Mouse (Mus musculus): ENCODE data around the gene Zfp606. TPM values are rescaled to one million over a fixed set of nuclear protein-coding genes. Genes with fewer than 3 reads are reported as not detected.

Zfp606 gene
- polyA plus RNA-seq (2016; fragmentation: Nextera tagmentation; extraction: Ambion mirVana) = 32.5 and 33.3 TPM in 2 replicates

DNA sequence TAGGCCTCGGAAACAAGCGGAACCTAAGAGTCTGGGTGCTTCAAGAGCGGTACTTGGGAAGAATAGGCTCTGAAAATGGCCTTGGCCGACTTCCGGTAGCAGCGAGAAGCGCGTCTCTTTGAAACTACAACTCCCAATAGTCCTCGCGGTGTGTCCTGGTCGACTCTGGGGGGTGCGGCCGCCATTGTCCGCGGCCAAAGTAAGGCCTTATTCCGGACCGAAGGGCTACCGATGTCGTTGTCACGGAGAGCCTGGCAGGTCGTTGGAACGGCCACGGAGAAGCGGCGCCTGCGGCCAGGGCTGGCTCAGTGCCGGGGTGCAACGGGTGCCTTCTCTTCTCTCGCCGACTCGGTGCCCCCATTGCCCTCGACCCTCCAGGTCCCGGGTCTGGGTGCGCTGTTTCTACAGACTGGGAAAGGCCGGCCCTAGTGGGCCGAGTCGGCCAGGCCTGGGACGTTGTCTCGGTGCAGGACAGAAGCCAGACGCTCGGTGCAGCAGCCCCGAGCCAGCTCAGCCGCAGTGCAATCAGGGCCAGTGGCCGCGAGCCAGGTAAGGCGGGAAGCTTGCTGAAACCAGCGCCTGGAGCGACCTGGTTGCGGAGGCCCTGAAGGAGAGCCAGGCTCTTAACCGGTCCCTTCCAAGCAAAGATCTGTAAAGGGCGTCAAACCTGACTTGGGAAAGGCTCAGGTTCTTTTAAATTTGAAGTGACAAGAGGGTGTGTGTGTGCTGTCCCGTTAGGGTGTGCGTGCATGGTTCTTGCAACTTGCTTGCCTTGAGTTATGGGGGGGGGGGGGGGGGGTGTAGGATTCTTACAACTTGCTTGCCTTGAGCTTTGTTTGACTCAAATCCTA, at the start of gene Zfp606:
Zfp606 (plus strand) TSS at position 136 of the 851 bp plus-strand sequence.
- WGBS = under 1% methylated on average over 53 of the region's 53 CpGs
- peaks cover 35% of the 10 kb centered on the region for H3K9me3 ChIP-seq
- H3K36me3 ChIP-seq (replicated peaks) = peaks cover 39% of the 10 kb centered on the region
- H3K27me3 ChIP-seq (ENCODE audit: poor library complexity, severe bottlenecking) = no peaks in the 10 kb centered on the region
- peak within 1 kb of the TSS; percentile 90 for H3K4me3 ChIP-seq
- no peaks in the 10 kb centered on the region for H3K4me1 ChIP-seq
- DNase-seq (ENCODE audit: extremely low spot score, low spot score) = peak; percentile 84
- H3K27ac ChIP-seq = peak within 1 kb of the TSS; percentile 93

GRCm38 (mm10) chr7:12479009-12479346, 885 bp downstream of the Zfp606 start:
- Histone ChIP-seq H3K4me1 (no peaks in the 10 kb centered on the region), H3K9me3 (peaks cover 39% of the 10 kb centered on the region), H3K4me3 (peak overlapping the region; percentile 90), H3K36me3 (replicated peaks) (peaks cover 45% of the 10 kb centered on the region), H3K27ac (peak overlapping the region; percentile 93), H3K27me3 (ENCODE audit: poor library complexity, severe bottlenecking) (no peaks in the 10 kb centered on the region)
- DNase-seq (ENCODE audit: extremely low spot score, low spot score) = no peak
- WGBS = under 1% methylated on average over 8 of the region's 8 CpGs

DNA sequence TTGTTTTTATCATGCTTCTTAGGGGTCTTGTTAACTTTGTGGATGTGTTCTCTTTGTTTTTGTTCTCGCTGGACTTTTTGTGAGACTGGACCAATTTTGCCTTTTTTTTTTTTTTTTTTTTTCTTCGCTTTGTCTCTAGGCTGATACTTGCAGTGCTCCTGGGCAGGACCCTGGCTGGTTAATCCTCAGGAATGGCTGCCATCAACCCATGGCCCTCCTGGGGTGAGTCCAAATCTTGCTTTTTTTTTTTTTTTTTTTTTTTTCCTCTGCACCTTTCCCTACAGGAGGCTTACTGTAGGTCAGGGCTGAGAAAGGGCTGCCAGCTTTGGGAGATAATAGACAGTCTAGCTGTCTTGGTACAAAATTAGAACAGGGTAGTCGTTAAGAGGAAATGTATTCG, 1.4 kb downstream of the Zfp606 start:
- Histone ChIP-seq H3K27ac (peak overlapping the region; percentile 93), H3K36me3 (replicated peaks) (peaks cover 51% of the 10 kb centered on the region), H3K9me3 (peaks cover 44% of the 10 kb centered on the region), H3K4me1 (no peaks in the 10 kb centered on the region), H3K27me3 (ENCODE audit: poor library complexity, severe bottlenecking) (no peaks in the 10 kb centered on the region), H3K4me3 (peak overlapping the region; percentile 90)
- no peak for DNase-seq (ENCODE audit: extremely low spot score, low spot score)
- WGBS = 70% methylated on average over 4 of the region's 4 CpGs

DNA sequence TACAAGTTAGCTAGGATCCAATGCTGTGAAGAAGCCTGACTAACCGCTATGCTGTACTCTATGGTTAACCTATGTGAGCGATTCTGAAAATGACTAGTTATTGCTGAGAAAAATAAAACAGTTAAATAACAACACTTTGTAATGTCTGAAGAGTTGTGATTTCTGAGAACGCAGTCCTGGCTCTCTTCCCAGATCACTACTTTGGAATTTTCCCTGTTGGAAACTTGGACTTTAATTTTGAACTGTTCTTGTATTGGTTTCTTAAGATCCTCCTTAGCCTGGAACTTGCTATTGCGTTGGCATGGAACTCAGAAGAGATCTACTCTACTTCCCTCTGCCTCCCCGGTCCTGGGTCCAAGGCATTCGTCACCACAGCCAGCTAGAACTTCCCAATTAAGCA, 5.7 kb downstream of the Zfp606 start:
- WGBS = 96% methylated on average over 6 of the region's 6 CpGs
- H3K27me3 ChIP-seq (ENCODE audit: poor library complexity, severe bottlenecking) = no peaks in the 10 kb centered on the region
- H3K4me3 ChIP-seq = no peak overlapping the region
- no peak overlapping the region for H3K27ac ChIP-seq
- peaks cover 82% of the 10 kb centered on the region for H3K9me3 ChIP-seq
- H3K4me1 ChIP-seq = no peaks in the 10 kb centered on the region
- H3K36me3 ChIP-seq (replicated peaks) = peaks cover 93% of the 10 kb centered on the region
- DNase-seq (ENCODE audit: extremely low spot score, low spot score) = no peak

GRCm38 (mm10) chr7:12485956-12486355, 7.9 kb downstream of the Zfp606 start:
- WGBS = 89% methylated on average over 1 of the region's 1 CpGs
- H3K9me3 ChIP-seq = peaks cover 91% of the 10 kb centered on the region
- no peak overlapping the region for H3K4me3 ChIP-seq
- H3K27ac ChIP-seq = no peak overlapping the region
- H3K4me1 ChIP-seq = no peaks in the 10 kb centered on the region
- peaks cover 100% of the 10 kb centered on the region for H3K36me3 ChIP-seq (replicated peaks)
- no peak for DNase-seq (ENCODE audit: extremely low spot score, low spot score)
- no peaks in the 10 kb centered on the region for H3K27me3 ChIP-seq (ENCODE audit: poor library complexity, severe bottlenecking)

DNA sequence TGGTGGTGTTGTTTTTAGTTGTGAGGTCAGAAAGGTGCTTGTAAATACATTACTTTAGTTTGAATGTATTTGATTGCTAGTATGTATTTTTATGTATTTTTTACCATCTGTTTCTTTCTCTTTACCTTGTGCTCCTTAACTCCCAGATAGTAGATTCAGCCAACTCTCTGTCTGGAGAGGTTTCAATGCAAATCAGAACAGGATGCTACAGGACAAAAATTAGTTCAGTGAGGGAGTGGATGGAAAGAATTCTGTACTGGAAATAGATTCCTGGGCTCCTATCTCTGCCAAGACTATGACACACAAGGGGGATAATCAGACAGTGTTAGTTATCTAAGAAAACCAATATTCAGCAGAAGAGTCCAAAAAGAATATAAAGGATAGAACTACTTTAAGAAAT, 8.6 kb downstream of the Zfp606 start:
- no peak overlapping the region for H3K27ac ChIP-seq
- peaks cover 91% of the 10 kb centered on the region for H3K9me3 ChIP-seq
- H3K27me3 ChIP-seq (ENCODE audit: poor library complexity, severe bottlenecking) = no peaks in the 10 kb centered on the region

DNA sequence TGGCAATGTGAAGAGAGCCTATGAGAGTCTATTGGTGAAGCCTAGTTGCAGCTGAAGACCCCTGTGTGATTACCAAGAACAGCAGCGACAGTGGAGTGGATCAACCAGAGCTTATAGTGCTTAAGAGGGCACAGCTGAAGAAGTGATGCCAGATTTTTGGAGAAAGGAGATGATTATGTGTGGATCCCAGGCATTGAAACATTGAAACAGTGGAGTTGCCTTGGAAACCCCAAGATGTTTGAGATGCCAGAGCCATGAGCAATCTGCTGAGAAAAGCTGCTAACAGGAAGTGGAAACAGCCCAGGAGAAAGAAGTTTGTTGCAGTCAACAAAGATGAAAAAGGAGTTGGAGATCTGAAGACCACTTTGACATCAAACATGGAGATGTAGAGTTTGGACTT, 32.8 kb downstream of the Zfp606 start:
- no peaks in the 10 kb centered on the region for H3K4me1 ChIP-seq
- H3K9me3 ChIP-seq = peaks cover 56% of the 10 kb centered on the region
- no peak for DNase-seq (ENCODE audit: extremely low spot score, low spot score)
- H3K4me3 ChIP-seq = no peak overlapping the region
- H3K27ac ChIP-seq = no peak overlapping the region
- no peaks in the 10 kb centered on the region for H3K27me3 ChIP-seq (ENCODE audit: poor library complexity, severe bottlenecking)
- no peaks in the 10 kb centered on the region for H3K36me3 ChIP-seq (replicated peaks)
- 67% methylated on average over 1 of the region's 1 CpGs for WGBS

More for the DNA sequence above, 8.6 kb downstream of the Zfp606 start:
- Histone ChIP-seq H3K4me3 (no peak overlapping the region), H3K4me1 (no peaks in the 10 kb centered on the region), H3K36me3 (replicated peaks) (peaks cover 100% of the 10 kb centered on the region)
- no peak for DNase-seq (ENCODE audit: extremely low spot score, low spot score)

- H3K36me3 ChIP-seq (replicated peaks) = no peaks in the 10 kb centered on the region
- H3K27me3 ChIP-seq (ENCODE audit: poor library complexity, severe bottlenecking) = no peaks in the 10 kb centered on the region
- DNase-seq (ENCODE audit: extremely low spot score, low spot score) = no peak
- H3K4me1 ChIP-seq = no peaks in the 10 kb centered on the region
- no peak within 1 kb of the TSS for H3K27ac ChIP-seq
- H3K9me3 ChIP-seq = peaks cover 52% of the 10 kb centered on the region
- 65% methylated on average over 2 of the region's 2 CpGs for WGBS
- H3K4me3 ChIP-seq = no peak within 1 kb of the TSS
Observed at GRCm38 (mm10) chr7:12512217-12512616, 34.1 kb downstream of the Zfp606 start, which contains the start of gene 2900092C05Rik. Gene 2900092C05Rik (plus strand): TSS chr7:12512517.

Other genes starting within 250 kb of the Zfp606 start
- gene Vmn1r81, start 210.0 kb upstream of the Zfp606 start, polyA plus RNA-seq (2016; fragmentation: Nextera tagmentation; extraction: Ambion mirVana) = not detected in 2 replicates
- not detected in 2 replicates for gene Vmn1r82, start 177.9 kb upstream of the Zfp606 start, polyA plus RNA-seq (2016; fragmentation: Nextera tagmentation; extraction: Ambion mirVana)
- not detected in 2 replicates for gene Vmn1r83, start 148.8 kb upstream of the Zfp606 start, polyA plus RNA-seq (2016; fragmentation: Nextera tagmentation; extraction: Ambion mirVana)
- gene Vmn1r84, start 109.0 kb upstream of the Zfp606 start, polyA plus RNA-seq (2016; fragmentation: Nextera tagmentation; extraction: Ambion mirVana) = not detected in 2 replicates
- gene Zfp551, start 55.5 kb upstream of the Zfp606 start, polyA plus RNA-seq (2016; fragmentation: Nextera tagmentation; extraction: Ambion mirVana) = 3.0 and 3.1 TPM in 2 replicates
- gene 2900092C05Rik, start 34.2 kb downstream of the Zfp606 start, polyA plus RNA-seq (2016; fragmentation: Nextera tagmentation; extraction: Ambion mirVana) = not detected in 2 replicates
- gene Vmn2r53, start 130.5 kb downstream of the Zfp606 start, polyA plus RNA-seq (2016; fragmentation: Nextera tagmentation; extraction: Ambion mirVana) = not detected in 2 replicates
- not detected in 2 replicates for gene Vmn2r54, start 162.0 kb downstream of the Zfp606 start, polyA plus RNA-seq (2016; fragmentation: Nextera tagmentation; extraction: Ambion mirVana)
- gene Vmn2r55, start 206.7 kb downstream of the Zfp606 start, polyA plus RNA-seq (2016; fragmentation: Nextera tagmentation; extraction: Ambion mirVana) = not detected in 2 replicates